Mouse (Mus musculus) MEL (cell line): Measurements from ENCODE around the gene Mta1.

Experiments
- CTCF ChIP-seq, 3 experiments: IDR thresholded peaks in 2 of 3; conservative IDR thresholded peaks in 1 of 3; 2 replicates each; pipeline ENCODE4 v1.5.1; 2011 to 2012; ENCODE audit warnings: low read length in 3 of 3, low read depth in 2 of 3, mild to moderate bottlenecking in 2 of 3, improper control_type of control experiment in 1 of 3, inconsistent platforms in 1 of 3, mixed read lengths in 1 of 3, moderate library complexity in 1 of 3; ENCODE audit not compliant: control insufficient read depth in 1 of 3, insufficient read depth in 1 of 3, poor library complexity in 1 of 3, severe bottlenecking in 1 of 3
- EP300 ChIP-seq, 2 experiments: IDR thresholded peaks; 2 replicates each; pipeline ENCODE4 v1.6.1; 2011; ENCODE audit warnings: improper control_type of control experiment in 2 of 2, low read length in 2 of 2, low read depth in 1 of 2, mild to moderate bottlenecking in 1 of 2
- KAT2A ChIP-seq: conservative IDR thresholded peaks from 2 replicates; pipeline ENCODE4 v1.6.1; 2012; ENCODE audit warnings: low read depth, low read length, improper control_type of control experiment, inconsistent platforms
- MAFK ChIP-seq: IDR thresholded peaks from 2 replicates; pipeline ENCODE4 v1.6.1; 2011; ENCODE audit warnings: low read depth, mild to moderate bottlenecking, low read length, improper control_type of control experiment, borderline replicate concordance
- MXI1 ChIP-seq: IDR thresholded peaks from 2 replicates; pipeline ENCODE4 v1.6.1; 2011; ENCODE audit warnings: mild to moderate bottlenecking, low read depth, low read length, improper control_type of control experiment
- MYC ChIP-seq: IDR thresholded peaks from 2 replicates; pipeline ENCODE4 v1.6.1; 2011; ENCODE audit warnings: low read depth, mild to moderate bottlenecking, low read length, improper control_type of control experiment, moderate library complexity
- NELFE ChIP-seq: IDR thresholded peaks from 2 replicates; pipeline ENCODE4 v1.6.1; 2011; ENCODE audit warnings: low read depth, low read length, improper control_type of control experiment
- NRF1 ChIP-seq: IDR thresholded peaks from 2 replicates; pipeline ENCODE4 v1.6.1; 2014; ENCODE audit warnings: low read depth, mild to moderate bottlenecking, inconsistent platforms, low read length, improper control_type of control experiment, moderate library complexity; ENCODE audit not compliant: poor library complexity, insufficient read depth, severe bottlenecking
- POLR2A ChIP-seq, 2 experiments: IDR thresholded peaks; 2 replicates each; pipeline ENCODE4 v1.6.1; 2011 to 2012; ENCODE audit warnings: low read length in 2 of 2, mild to moderate bottlenecking in 2 of 2, control low read depth in 1 of 2, improper control_type of control experiment in 1 of 2, low read depth in 1 of 2, moderate library complexity in 1 of 2; ENCODE audit not compliant: control insufficient read depth in 1 of 2, insufficient read depth in 1 of 2, poor library complexity in 1 of 2
- RAD21 ChIP-seq: IDR thresholded peaks from 2 replicates; pipeline ENCODE4 v1.6.1; 2011; ENCODE audit warnings: mild to moderate bottlenecking, low read depth, low read length, improper control_type of control experiment
- SIN3A ChIP-seq: IDR thresholded peaks from 2 replicates; pipeline ENCODE4 v1.6.1; 2012; ENCODE audit warnings: low read length, improper control_type of control experiment, inconsistent platforms

GRCm38 (mm10) chr12:113099470-113100237, 1.6 kb downstream of the Mta1 start:
- no peak for TF ChIP-seq MXI1
- TF ChIP-seq NELFE: no peak
- TF ChIP-seq CTCF (IDR thresholded peaks at IDR 0.05 in 2 of 3, conservative IDR thresholded peaks at IDR 0.05 in 1 of 3; ENCODE audit: control insufficient read depth in 1 of 3, insufficient read depth in 1 of 3, low read depth in 2 of 3, low read length in 3 of 3, poor library complexity in 1 of 3, severe bottlenecking in 1 of 3): no peak
- TF ChIP-seq MAFK: no peak
- TF ChIP-seq NRF1: no peak
- TF ChIP-seq RAD21: no peak
- TF ChIP-seq SIN3A: no peak
- TF ChIP-seq KAT2A: no peak
- no peak; a peak in 1 of 4 replicates for TF ChIP-seq POLR2A (IDR thresholded peaks at IDR 0.05; ENCODE audit: control insufficient read depth in 1 of 2, insufficient read depth in 1 of 2, low read depth in 1 of 2, low read length in 2 of 2, poor library complexity in 1 of 2)
- no peak for TF ChIP-seq EP300 (IDR thresholded peaks at IDR 0.05; ENCODE audit: low read depth in 1 of 2, low read length in 2 of 2)
- no peak for TF ChIP-seq MYC
